Mouse (Mus musculus): ENCODE data around the gene Edn3. TPM values are rescaled to one million over a fixed set of nuclear protein-coding genes. Genes with fewer than 3 reads are reported as not detected.

Edn3 gene
- polyA plus RNA-seq, 1 experiment from 2014 or later, result 7.3 TPM

GRCm38 (mm10) chr2:174761452-174762101 is 1.2 kb downstream of the Edn3 start:
- Histone ChIP-seq H3K27me3 (peaks cover 32% of the 10 kb centered on the region), H3K36me3 (no peaks in the 10 kb centered on the region), H3K4me3 (peak overlapping the region; percentile 40; the same call in 1 of the 2 replicates), H3K4me1 (peaks cover 7% of the 10 kb centered on the region; the same call in 1 of the 2 replicates), H3K27ac (replicated peaks) (no peak overlapping the region), H3K9ac (replicated peaks) (no peak overlapping the region), H3K9me3 (no peaks in the 10 kb centered on the region), H3K4me2 (replicated peaks) (peak overlapping the region; percentile 78)
- 43% methylated on average over 6 of the region's 6 CpGs for WGBS
- ATAC-seq (ENCODE audit: low FRiP score, low read depth), result no peak

GRCm38 (mm10) chr2:174762310-174762709 is 1.9 kb downstream of the Edn3 start:
- no peak overlapping the region for H3K4me3 ChIP-seq
- 93% methylated on average over 2 of the region's 2 CpGs for WGBS
- no peak for ATAC-seq (ENCODE audit: low FRiP score, low read depth)

GRCm38 (mm10) chr2:174768891-174769528 is 8.6 kb downstream of the Edn3 start:
- ATAC-seq (ENCODE audit: low FRiP score, low read depth), result no peak
- no peaks in the 10 kb centered on the region for H3K9me3 ChIP-seq
- H3K9ac ChIP-seq (replicated peaks), result no peak overlapping the region
- no peak overlapping the region for H3K4me3 ChIP-seq
- H3K4me2 ChIP-seq (replicated peaks), result no peak overlapping the region
- WGBS, result 71% methylated on average over 7 of the region's 7 CpGs
- H3K27me3 ChIP-seq, result no peaks in the 10 kb centered on the region
- no peaks in the 10 kb centered on the region for H3K4me1 ChIP-seq
- H3K27ac ChIP-seq (replicated peaks), result no peak overlapping the region
- H3K36me3 ChIP-seq, result no peaks in the 10 kb centered on the region

More at GRCm38 (mm10) chr2:174762310-174762709, 1.9 kb downstream of the Edn3 start:
- Histone ChIP-seq H3K36me3 (no peaks in the 10 kb centered on the region), H3K27me3 (peaks cover 32% of the 10 kb centered on the region), H3K4me1 (peaks cover 7% of the 10 kb centered on the region; the same call in 1 of the 2 replicates), H3K9ac (replicated peaks) (no peak overlapping the region), H3K4me2 (replicated peaks) (no peak overlapping the region), H3K9me3 (no peaks in the 10 kb centered on the region), H3K27ac (replicated peaks) (no peak overlapping the region)

- Histone ChIP-seq H3K27ac (replicated peaks) (no peak overlapping the region), H3K4me3 (no peak overlapping the region), H3K4me1 (no peaks in the 10 kb centered on the region), H3K9me3 (no peaks in the 10 kb centered on the region), H3K9ac (replicated peaks) (no peak overlapping the region), H3K27me3 (no peaks in the 10 kb centered on the region), H3K36me3 (no peaks in the 10 kb centered on the region), H3K4me2 (replicated peaks) (no peak overlapping the region)
- WGBS, result 74% methylated on average over 10 of the region's 10 CpGs
- ATAC-seq (ENCODE audit: low FRiP score, low read depth), result no peak
Observed at GRCm38 (mm10) chr2:174774177-174775111, 14.0 kb downstream of the Edn3 start.

- Histone ChIP-seq H3K9ac (replicated peaks) (no peak overlapping the region), H3K9me3 (no peaks in the 10 kb centered on the region), H3K4me2 (replicated peaks) (no peak overlapping the region), H3K27ac (replicated peaks) (no peak overlapping the region), H3K4me1 (no peaks in the 10 kb centered on the region), H3K4me3 (no peak overlapping the region), H3K36me3 (no peaks in the 10 kb centered on the region), H3K27me3 (no peaks in the 10 kb centered on the region)
- WGBS, result 84% methylated on average over 4 of the region's 4 CpGs
- ATAC-seq (ENCODE audit: low FRiP score, low read depth), result no peak
Observed at GRCm38 (mm10) chr2:174782016-174782415, 21.6 kb downstream of the Edn3 start.

- Histone ChIP-seq H3K4me2 (replicated peaks) (no peak overlapping the region), H3K36me3 (no peaks in the 10 kb centered on the region), H3K9ac (replicated peaks) (no peak overlapping the region), H3K4me3 (no peak overlapping the region), H3K27ac (replicated peaks) (no peak overlapping the region), H3K27me3 (no peaks in the 10 kb centered on the region), H3K9me3 (no peaks in the 10 kb centered on the region), H3K4me1 (no peaks in the 10 kb centered on the region)
- 69% methylated on average over 5 of the region's 5 CpGs for WGBS
- ATAC-seq (ENCODE audit: low FRiP score, low read depth), result no peak
Observed at GRCm38 (mm10) chr2:174782880-174783279, 22.5 kb downstream of the Edn3 start.

GRCm38 (mm10) chr2:174788830-174789229 is 28.4 kb downstream of the Edn3 start:
- Histone ChIP-seq H3K9ac (replicated peaks) (no peak overlapping the region), H3K4me2 (replicated peaks) (no peak overlapping the region), H3K27ac (replicated peaks) (no peak overlapping the region), H3K4me3 (no peak overlapping the region), H3K36me3 (no peaks in the 10 kb centered on the region), H3K4me1 (no peaks in the 10 kb centered on the region), H3K27me3 (no peaks in the 10 kb centered on the region), H3K9me3 (no peaks in the 10 kb centered on the region)
- no peak for ATAC-seq (ENCODE audit: low FRiP score, low read depth)

GRCm38 (mm10) chr2:174792436-174793125 is 32.2 kb downstream of the Edn3 start:
- Histone ChIP-seq H3K4me1 (no peaks in the 10 kb centered on the region), H3K36me3 (no peaks in the 10 kb centered on the region)
- 78% methylated on average over 8 of the region's 8 CpGs for WGBS

GRCm38 (mm10) chr2:174793181-174793580 is 32.8 kb downstream of the Edn3 start:
- H3K4me1 ChIP-seq, result no peaks in the 10 kb centered on the region
- no peak for ATAC-seq (ENCODE audit: low FRiP score, low read depth)
- H3K27ac ChIP-seq (replicated peaks), result no peak overlapping the region
- no peak overlapping the region for H3K4me2 ChIP-seq (replicated peaks)
- no peaks in the 10 kb centered on the region for H3K36me3 ChIP-seq
- no peaks in the 10 kb centered on the region for H3K9me3 ChIP-seq
- no peak overlapping the region for H3K4me3 ChIP-seq
- 67% methylated on average over 1 of the region's 1 CpGs for WGBS
- H3K9ac ChIP-seq (replicated peaks), result no peak overlapping the region
- H3K27me3 ChIP-seq, result no peaks in the 10 kb centered on the region

More at GRCm38 (mm10) chr2:174792436-174793125, 32.2 kb downstream of the Edn3 start:
- no peaks in the 10 kb centered on the region for H3K27me3 ChIP-seq
- H3K9ac ChIP-seq (replicated peaks), result no peak overlapping the region
- no peak overlapping the region for H3K27ac ChIP-seq (replicated peaks)
- H3K9me3 ChIP-seq, result no peaks in the 10 kb centered on the region
- no peak for ATAC-seq (ENCODE audit: low FRiP score, low read depth)
- no peak overlapping the region for H3K4me3 ChIP-seq
- no peak overlapping the region for H3K4me2 ChIP-seq (replicated peaks)

- Histone ChIP-seq H3K27ac (replicated peaks) (no peak overlapping the region), H3K27me3 (no peaks in the 10 kb centered on the region), H3K4me2 (replicated peaks) (no peak overlapping the region), H3K9ac (replicated peaks) (no peak overlapping the region), H3K36me3 (no peaks in the 10 kb centered on the region), H3K9me3 (no peaks in the 10 kb centered on the region), H3K4me1 (no peaks in the 10 kb centered on the region), H3K4me3 (no peak overlapping the region)
- ATAC-seq (ENCODE audit: low FRiP score, low read depth), result no peak
- 80% methylated on average over 2 of the region's 2 CpGs for WGBS
Observed at GRCm38 (mm10) chr2:174796998-174797397, 36.6 kb downstream of the Edn3 start.

DNA sequence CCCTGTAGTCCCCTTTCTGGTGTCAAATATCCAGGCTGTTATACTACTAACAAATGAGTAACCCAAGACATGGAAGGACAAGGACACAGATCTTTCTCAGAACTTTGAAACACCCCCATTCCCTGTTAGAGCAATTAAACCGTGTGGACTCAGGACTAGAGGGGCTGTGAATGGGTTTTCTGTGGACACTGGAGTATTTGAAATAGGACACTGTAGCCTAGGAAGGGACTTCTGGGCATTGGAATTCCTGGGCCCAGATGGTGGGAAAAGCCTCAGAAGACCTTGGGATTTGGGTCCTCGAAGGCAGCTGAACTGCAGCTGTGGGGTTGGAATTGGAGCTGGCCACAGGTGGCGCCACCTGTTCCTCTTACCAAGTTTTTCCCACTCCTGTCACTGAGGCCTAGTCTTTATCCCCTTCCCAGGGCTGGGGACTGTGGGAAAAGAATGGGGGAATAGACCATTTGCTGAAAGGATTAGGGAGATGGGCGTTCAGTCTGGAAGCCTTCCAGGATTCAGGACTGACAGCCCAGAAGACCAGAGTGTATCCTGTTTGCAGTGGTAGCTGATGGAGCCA is 37.2 kb downstream of the Edn3 start:
- H3K4me1 ChIP-seq, result no peaks in the 10 kb centered on the region
- no peaks in the 10 kb centered on the region for H3K36me3 ChIP-seq
- no peak overlapping the region for H3K4me2 ChIP-seq (replicated peaks)
- no peak overlapping the region for H3K9ac ChIP-seq (replicated peaks)
- no peak for ATAC-seq (ENCODE audit: low FRiP score, low read depth)
- no peak overlapping the region for H3K27ac ChIP-seq (replicated peaks)
- no peaks in the 10 kb centered on the region for H3K27me3 ChIP-seq
- no peak overlapping the region for H3K4me3 ChIP-seq
- WGBS, result 63% methylated on average over 4 of the region's 4 CpGs
- H3K9me3 ChIP-seq, result no peaks in the 10 kb centered on the region
